ENCODE assay signal across 9 mouse cellular contexts in the genomic region with DNA sequence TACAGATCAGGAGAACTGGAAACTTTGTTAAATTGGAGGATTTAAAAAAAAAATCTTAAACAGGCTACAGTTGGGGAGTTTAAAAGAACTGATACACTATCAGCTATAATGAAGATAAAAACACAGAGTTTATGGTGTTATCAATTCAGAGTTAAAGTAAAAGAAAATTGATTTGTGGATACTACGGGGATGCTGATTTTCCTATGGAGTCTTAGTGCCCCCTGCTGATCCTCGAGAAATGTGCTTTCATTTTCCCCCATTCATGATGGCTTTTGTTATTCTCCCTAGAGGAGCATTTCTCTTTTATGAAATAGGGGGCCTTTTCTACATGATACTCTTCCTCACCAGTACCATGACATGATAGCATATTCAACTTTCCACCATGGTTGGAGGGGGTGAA. TPM values are rescaled to one million over a fixed set of nuclear protein-coding genes. Genes with fewer than 3 reads are reported as not detected.
A peak's percentile ranks its signal among the peaks of the same experiment; 100 is the strongest.
DNase-seq lines count a peak whose midpoint lies in the region; ATAC-seq and TF ChIP-seq lines count a peak whose summit lies in the region.
"Had no signal": no experiment of that assay in that cellular context is flagged by ENCODE, and none has a peak within 500 bp of the region (broad histone marks: within the 10 kb centered on the region; RNA-seq: fewer than 3 reads in every experiment).

No protein-coding gene starts in this region.

- intact Hi-C loops in heart, adult 2 months (cut with DNase I), result no loop called here

- no peak overlapping the region for H3K4me3 ChIP-seq in heart, adult 2 months
- no peak overlapping the region for H3K4me3 ChIP-seq in forebrain, embryonic 15.5 days
- no peak overlapping the region for H3K4me3 ChIP-seq in heart, embryonic 11.5 days (ENCODE audit: low read depth, low read length)
- H3K4me3 ChIP-seq: embryonic facial prominence, embryonic 15.5 days had no signal

- no peaks in the 10 kb centered on the region for H3K4me1 ChIP-seq in heart, adult 2 months (ENCODE audit: control insufficient read depth, insufficient read depth, low read length)
- H3K4me1 ChIP-seq in forebrain, embryonic 15.5 days, result 0 out of 2 replicates have a peak, but pooled peaks cover 4% of the 10 kb centered on the region
- no peaks in the 10 kb centered on the region for H3K4me1 ChIP-seq in heart, embryonic 11.5 days (ENCODE audit: control insufficient read depth, insufficient read depth, low read length)
- H3K4me1 ChIP-seq: embryonic facial prominence, embryonic 15.5 days had no signal

- H3K9me3 ChIP-seq in forebrain, embryonic 15.5 days, result no peaks in the 10 kb centered on the region
- H3K9me3 ChIP-seq in heart, embryonic 11.5 days (replicated peaks; ENCODE audit: control insufficient read depth, low read length), result no peaks in the 10 kb centered on the region
- H3K9me3 ChIP-seq: embryonic facial prominence, embryonic 15.5 days had no signal

- peak; percentile 64 for TF ChIP-seq CTCF in heart, adult 2 months (IDR thresholded peaks at IDR 0.05)

- no peak overlapping the region for H3K27ac ChIP-seq in heart, adult 2 months
- H3K27ac ChIP-seq in forebrain, embryonic 15.5 days (replicated peaks), result no peak overlapping the region
- H3K27ac ChIP-seq in heart, embryonic 11.5 days (ENCODE audit: low read depth, low read length), result no peak overlapping the region
- H3K27ac ChIP-seq: embryonic facial prominence, embryonic 15.5 days had no signal

- ATAC-seq in forebrain, embryonic 15.5 days (replicated peaks), result 0 out of 2 replicates have a peak, but pooled peaks have one; percentile 43
- no peak for ATAC-seq in heart, embryonic 11.5 days (replicated peaks; ENCODE audit: insufficient number of reproducible peaks, low FRiP score, low TSS enrichment)

- no peak for DNase-seq in heart, adult 2 months
- no peak for DNase-seq in heart, adult 18-20 months
- DNase-seq in A20 (ENCODE audit: low read depth, low spot score), result peak; percentile 43
- peak; percentile 13 to 30 for DNase-seq in layer of hippocampus, postnatal 36 days
- no peak for DNase-seq in spleen, adult 18-20 months
- DNase-seq in yolk sac, embryonic 10.5 days (ENCODE audit: low spot score), result no peak

- no peaks in the 10 kb centered on the region for H3K79me2 ChIP-seq in heart, adult 2 months (replicated peaks; ENCODE audit: control insufficient read depth, insufficient read depth, low read length)

- TF ChIP-seq EP300 in heart, adult 2 months (IDR thresholded peaks at IDR 0.05; ENCODE audit: insufficient read depth, low read depth, low read length), result no peak

- 34% methylated on average over 2 of the region's 2 CpGs for WGBS in heart, adult 2 months
- WGBS in forebrain, embryonic 15.5 days, result 36% methylated on average over 2 of the region's 2 CpGs
- WGBS in heart, embryonic 11.5 days (ENCODE audit: insufficient replicate concordance), result 66% methylated on average over 2 of the region's 2 CpGs

- H3K36me3 ChIP-seq in heart, adult 2 months (ENCODE audit: control insufficient read depth, insufficient read depth, low read length), result no peaks in the 10 kb centered on the region
- H3K36me3 ChIP-seq in forebrain, embryonic 15.5 days, result no peaks in the 10 kb centered on the region
- no peaks in the 10 kb centered on the region for H3K36me3 ChIP-seq in heart, embryonic 11.5 days (ENCODE audit: control insufficient read depth, insufficient read depth, low read length)
- H3K36me3 ChIP-seq: embryonic facial prominence, embryonic 15.5 days had no signal

- no peaks in the 10 kb centered on the region for H3K27me3 ChIP-seq in heart, adult 2 months (ENCODE audit: control insufficient read depth, insufficient read depth, low read length)
- no peaks in the 10 kb centered on the region for H3K27me3 ChIP-seq in forebrain, embryonic 15.5 days
- no peaks in the 10 kb centered on the region for H3K27me3 ChIP-seq in heart, embryonic 11.5 days (ENCODE audit: control insufficient read depth, insufficient read depth, low read length)
- H3K27me3 ChIP-seq: embryonic facial prominence, embryonic 15.5 days had no signal

- no peak for TF ChIP-seq POLR2A in heart, adult 2 months (IDR thresholded peaks at IDR 0.05; ENCODE audit: insufficient read depth, low read depth, low read length)

- no peak overlapping the region for H3K9ac ChIP-seq in heart, adult 2 months (ENCODE audit: low read depth, low read length)
- no peak overlapping the region for H3K9ac ChIP-seq in forebrain, embryonic 15.5 days (replicated peaks)
- H3K9ac ChIP-seq in heart, embryonic 11.5 days (ENCODE audit: low read depth, low read length), result no peak overlapping the region
- H3K9ac ChIP-seq: embryonic facial prominence, embryonic 15.5 days had no signal

- H3K4me2 ChIP-seq in forebrain, embryonic 15.5 days (replicated peaks), result peak overlapping the region; percentile 9; the same call in 1 of the 2 replicates
- H3K4me2 ChIP-seq in heart, embryonic 11.5 days, result no peak overlapping the region
- H3K4me2 ChIP-seq: embryonic facial prominence, embryonic 15.5 days had no signal

RNA-seq across cellular contexts. Expression of gene A730009L09Rik, which starts 19.5 kb away (rescaled TPM):
- not detected for total RNA-seq in heart, adult 2 months (2021)
- not detected in 2 replicates for polyA plus RNA-seq in heart, adult 2 months (2012; rRNA removed)
- total RNA-seq in heart, adult 18-20 months (2021), result not detected
- polyA plus RNA-seq in forebrain, embryonic 15.5 days (2015; fragmentation: Nextera tagmentation; extraction: Ambion mirVana), result 0.55 TPM in 1 of 2 replicates, not detected in the other
- total RNA-seq in layer of hippocampus, postnatal 36 days (2021), result under 1 TPM; 0.30 to 0.33 TPM
- not detected in 2 replicates for polyA plus RNA-seq in heart, embryonic 11.5 days (2014; fragmentation: Nextera tagmentation; extraction: Ambion mirVana)
- polyA plus RNA-seq: embryonic facial prominence, embryonic 15.5 days had no signal

Comparison
In these comparisons a context has a peak if more than half of its experiments do, and no peak if none do; other contexts are left out.
1. DNase-seq: peak in A20 (single experiment) and layer of hippocampus, postnatal 36 days (2 of 2); none in heart, adult 2 months (0 of 2), heart, adult 18-20 months (0 of 2), spleen, adult 18-20 months (0 of 2) and yolk sac, embryonic 10.5 days (single experiment).